Mouse (Mus musculus) midbrain, postnatal 0 days (tissue): ENCODE data around the gene Scd1. TPM values are rescaled to one million over a fixed set of nuclear protein-coding genes. Genes with fewer than 3 reads are reported as not detected.
A peak's percentile ranks its signal among the peaks of the same experiment; 100 is the strongest.
"Not testable (repeated sequence)": the region's sequence is repeated elsewhere in the genome, so short reads cannot be mapped to it uniquely, and the experiment has no call there.

Experiments
- ATAC-seq: fragments of 200-750 bp; cut with Nextera tagmentation; 2 replicates; pipeline ENCODE4 v1.8.0; 2017; ENCODE audit warnings: moderate number of reproducible peaks, mild to moderate bottlenecking, moderate TSS enrichment, moderate library complexity; ENCODE audit not compliant: low FRiP score
- DNase-seq: peaks from one replicate; pipeline ENCODE4 v3.0.0-alpha.2; 2015; ENCODE audit warnings: low spot score
- H3K27ac ChIP-seq: fragments of 300-500 bp; sonication (generic); 2 replicates; pipeline ENCODE4 v1.5.1; 2014; ENCODE audit warnings: low read depth, mild to moderate bottlenecking, low read length, mixed read lengths
- H3K27me3 ChIP-seq: fragments of 300-500 bp; sonication (generic); 2 replicates; pipeline ENCODE4 v1.6.1; 2014; ENCODE audit warnings: low read length, control low read depth, mixed read lengths; ENCODE audit not compliant: insufficient read depth
- H3K36me3 ChIP-seq: fragments of 300-500 bp; sonication (generic); 2 replicates; pipeline ENCODE4 v1.6.1; 2014; ENCODE audit warnings: low read length, control low read depth, mixed read lengths; ENCODE audit not compliant: insufficient read depth
- H3K4me1 ChIP-seq: fragments of 300-500 bp; sonication (generic); 2 replicates; pipeline ENCODE4 v1.6.1; 2014; ENCODE audit warnings: mild to moderate bottlenecking, control low read depth, antibody characterized with exemption, low read length, mixed read lengths; ENCODE audit not compliant: insufficient read depth
- H3K4me2 ChIP-seq: fragments of 300-500 bp; sonication (generic); 2 replicates; pipeline ENCODE4 v1.6.1; 2014; ENCODE audit warnings: low read depth, mild to moderate bottlenecking, low read length, mixed read lengths; ENCODE audit not compliant: poor library complexity, severe bottlenecking
- H3K4me3 ChIP-seq: fragments of 300-500 bp; sonication (generic); 2 replicates; pipeline ENCODE4 v1.5.1; 2014; ENCODE audit warnings: low read depth, mild to moderate bottlenecking, low read length, moderate library complexity
- H3K9ac ChIP-seq: fragments of 300-500 bp; sonication (generic); replicated peaks from 2 replicates; pipeline ENCODE4 v1.6.1; 2014; ENCODE audit warnings: mild to moderate bottlenecking, low read length, moderate library complexity, mixed read lengths; ENCODE audit not compliant: poor library complexity, severe bottlenecking
- H3K9me3 ChIP-seq: fragments of 300-500 bp; sonication (generic); 2 replicates; pipeline ENCODE4 v1.6.1; 2016; ENCODE audit warnings: low read length, control low read depth
- CTCF ChIP-seq: IDR thresholded peaks from 2 replicates; pipeline ENCODE4 v1.5.1; 2016; ENCODE audit warnings: antibody characterized with exemption, mild to moderate bottlenecking
- WGBS: fragments of 180-500 bp; shearing (Covaris S2); extraction: QIAGEN DNeasy Blood & Tissue Kit; methylation state at CpG from one replicate; pipeline ENCODE4 v1.1.7; 2014; 5-methylcytosine and 5-hydroxymethylcytosine counted together
- polyA plus RNA-seq: library from polyadenylated mRNA; unstranded; fragments of >200 nt; fragmentation: Nextera tagmentation; extraction: Ambion mirVana; gene quantifications from 2 replicates; pipeline ENCODE4 v1.2.1, GENCODE M21; 2015
- total RNA-seq: library from RNA; depleted of rRNA; stranded (reverse); fragments of >200 nt; gene quantifications from 2 replicates; pipeline ENCODE4 v1.2.3, GENCODE M21; 2014

Gene Scd1
- total and polyA plus RNA-seq, 2 experiments from 2014 or later, result 7.1 to 42.3 TPM

- H3K27me3 ChIP-seq, result no peaks in the 10 kb centered on the region
- no peak for TF ChIP-seq CTCF
- no peak overlapping the region for H3K4me3 ChIP-seq
- no peak overlapping the region for H3K27ac ChIP-seq
- H3K9me3 ChIP-seq, result no peaks in the 10 kb centered on the region
- H3K4me1 ChIP-seq, result no peaks in the 10 kb centered on the region
- no peak overlapping the region for H3K4me2 ChIP-seq
- WGBS, result 50% methylated on average over 8 of the region's 8 CpGs
- no peak for DNase-seq
- ATAC-seq, result no peak
- no peaks in the 10 kb centered on the region for H3K36me3 ChIP-seq
- H3K9ac ChIP-seq, result no peak overlapping the region
Measured at GRCm38 (mm10) chr19:44369371-44369770, 38.3 kb downstream of the Scd1 start.

DNA sequence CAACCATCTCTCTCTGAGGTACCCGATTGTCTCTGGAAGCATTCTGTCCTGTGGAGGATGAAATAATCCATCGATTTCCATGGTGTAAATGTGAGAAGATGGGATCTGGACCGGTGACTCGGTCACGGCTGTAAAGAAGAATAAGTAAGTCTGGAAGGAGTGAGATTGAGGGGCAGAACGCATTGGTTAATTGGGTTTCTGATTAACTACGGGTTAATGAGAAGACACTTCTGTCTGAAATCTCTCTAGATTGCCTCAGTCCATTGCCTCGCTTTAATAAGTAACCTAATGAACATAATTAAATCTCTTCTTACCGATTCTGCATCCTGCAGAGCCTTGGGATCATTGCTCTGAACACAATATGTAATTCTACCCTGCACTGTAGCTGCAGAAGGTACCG, 40.6 kb downstream of the Scd1 start:
- not testable (repeated sequence) for H3K27ac ChIP-seq, H3K9ac ChIP-seq, H3K4me2 ChIP-seq, H3K4me1 ChIP-seq, H3K36me3 ChIP-seq, H3K27me3 ChIP-seq, H3K4me3 ChIP-seq, ATAC-seq, DNase-seq, H3K9me3 ChIP-seq
- WGBS, result 67% methylated on average over 10 of the region's 10 CpGs

- Histone ChIP-seq H3K36me3 (no peaks in the 10 kb centered on the region), H3K4me1 (no peaks in the 10 kb centered on the region), H3K4me2 (no peak overlapping the region), H3K27ac (no peak overlapping the region), H3K9me3 (no peaks in the 10 kb centered on the region), H3K4me3 (no peak overlapping the region), H3K27me3 (no peaks in the 10 kb centered on the region), H3K9ac (no peak overlapping the region)
- no peak for DNase-seq
- no peak for TF ChIP-seq CTCF
- 97% methylated on average over 4 of the region's 4 CpGs for WGBS
- ATAC-seq, result no peak
Measured at GRCm38 (mm10) chr19:44365733-44366132, 41.9 kb downstream of the Scd1 start.

GRCm38 (mm10) chr19:44364029-44364428, 43.6 kb downstream of the Scd1 start:
- no peaks in the 10 kb centered on the region for H3K36me3 ChIP-seq
- DNase-seq (no peak), ATAC-seq (no peak)
- H3K27ac ChIP-seq, result no peak overlapping the region
- no peak for TF ChIP-seq CTCF
- H3K9me3 ChIP-seq, result no peaks in the 10 kb centered on the region
- no peak overlapping the region for H3K4me3 ChIP-seq
- H3K27me3 ChIP-seq, result no peaks in the 10 kb centered on the region
- H3K4me1 ChIP-seq, result no peaks in the 10 kb centered on the region
- no peak overlapping the region for H3K9ac ChIP-seq
- 88% methylated on average over 8 of the region's 8 CpGs for WGBS
- no peak overlapping the region for H3K4me2 ChIP-seq

- no peaks in the 10 kb centered on the region for H3K4me1 ChIP-seq
- H3K4me3 ChIP-seq, result no peak overlapping the region
- peak; percentile 85 for TF ChIP-seq CTCF
- no peak overlapping the region for H3K27ac ChIP-seq
- H3K36me3 ChIP-seq, result no peaks in the 10 kb centered on the region
- DNase-seq (peak; percentile 79), ATAC-seq (no peak)
- H3K9ac ChIP-seq, result no peak overlapping the region
- H3K27me3 ChIP-seq, result no peaks in the 10 kb centered on the region
- 21% methylated on average over 13 of the region's 13 CpGs for WGBS
- no peaks in the 10 kb centered on the region for H3K9me3 ChIP-seq
- H3K4me2 ChIP-seq, result no peak overlapping the region
Measured at GRCm38 (mm10) chr19:44363529-44363928, 44.1 kb downstream of the Scd1 start.

GRCm38 (mm10) chr19:44358700-44359099, 49.0 kb downstream of the Scd1 start:
- 39% methylated on average over 8 of the region's 8 CpGs for WGBS
- no peak overlapping the region for H3K4me3 ChIP-seq
- no peak for DNase-seq

More at GRCm38 (mm10) chr19:44358700-44359099, 49.0 kb downstream of the Scd1 start:
- TF ChIP-seq CTCF, result no peak
- Histone ChIP-seq H3K4me1 (no peaks in the 10 kb centered on the region), H3K27me3 (no peaks in the 10 kb centered on the region), H3K9ac (no peak overlapping the region), H3K9me3 (no peaks in the 10 kb centered on the region), H3K4me2 (no peak overlapping the region), H3K27ac (no peak overlapping the region), H3K36me3 (no peaks in the 10 kb centered on the region)
- no peak for ATAC-seq
